Mouse (Mus musculus): ENCODE measurements around the gene Mex3d.

DNA sequence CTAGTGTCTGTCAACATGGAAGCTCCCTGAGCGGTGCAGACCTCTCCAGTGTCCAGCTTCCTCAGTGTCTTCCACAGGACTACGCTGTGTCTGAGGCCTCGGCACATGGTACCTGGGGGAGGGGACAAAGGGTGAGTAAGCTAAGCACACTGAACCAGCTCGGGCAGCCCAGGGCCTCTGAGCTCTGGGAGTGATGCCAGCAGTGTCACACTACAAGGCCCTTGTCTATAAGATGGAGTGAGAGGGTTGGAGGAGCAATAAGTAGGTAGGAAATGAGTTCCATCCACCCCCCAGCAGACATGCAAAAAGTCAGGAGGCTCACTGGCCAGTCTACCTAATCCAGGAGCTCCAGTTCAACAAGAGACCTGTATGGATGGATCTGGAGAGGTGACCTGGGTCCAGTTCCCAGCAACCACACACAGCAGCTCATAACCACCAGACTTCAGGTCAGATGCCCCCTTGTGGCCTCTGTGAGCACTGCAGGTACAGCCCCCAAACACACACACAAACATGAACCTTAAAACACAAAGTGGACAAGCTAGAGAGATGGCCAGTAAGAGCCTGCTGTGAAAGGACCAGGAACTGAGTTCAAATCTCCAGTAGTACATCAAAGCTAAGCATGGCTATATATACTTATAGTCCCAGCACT, 15.7 kb upstream of the Mex3d start:
- TF ChIP-seq CTCF (IDR thresholded peaks at IDR 0.05; ENCODE audit: borderline replicate concordance, control insufficient read depth, extremely low read depth, insufficient read depth, low read length, poor library complexity), result peak; percentile 63; the same call in 1 of the 2 replicates
- TF ChIP-seq POLR2A (IDR thresholded peaks at IDR 0.05; ENCODE audit: control insufficient read depth, extremely low read depth, insufficient read depth, low read length, poor library complexity), result no peak
